Mouse (Mus musculus) MEL (cell line): ENCODE results near the gene Psmg3. TPM values are rescaled to one million over a fixed set of nuclear protein-coding genes. Genes with fewer than 3 reads are reported as not detected.
A peak's percentile ranks its signal among the peaks of the same experiment; 100 is the strongest.

ENCODE experiments used
- DNase-seq: peaks from one replicate; pipeline ENCODE4 v3.0.0; 2011; ENCODE audit warnings: low read depth, low spot score
- H3K27ac ChIP-seq: 2 replicates; pipeline ENCODE4 v1.5.1; 2012; ENCODE audit warnings: low read depth, mild to moderate bottlenecking, control low read depth, low read length, moderate library complexity; ENCODE audit not compliant: control insufficient read depth
- H3K27me3 ChIP-seq, 2 experiments: fragments of 150-350 bp in 1 of 2; sonication (generic) in 1 of 2; 2 replicates each; pipeline ENCODE4 v1.6.1; 2012; ENCODE audit warnings: low read length in 2 of 2, mild to moderate bottlenecking in 2 of 2, improper control_type of control experiment in 1 of 2, moderate library complexity in 1 of 2; ENCODE audit not compliant: insufficient read depth in 2 of 2, control insufficient read depth in 1 of 2
- H3K36me3 ChIP-seq, 2 experiments: 2 replicates each; pipeline ENCODE4 v1.6.1; 2012 to 2014; ENCODE audit warnings: low read length in 2 of 2, improper control_type of control experiment in 1 of 2, inconsistent platforms in 1 of 2, mild to moderate bottlenecking in 1 of 2; ENCODE audit not compliant: insufficient read depth in 2 of 2, control insufficient read depth in 1 of 2
- H3K4me1 ChIP-seq, 2 experiments: fragments of 150-350 bp in 1 of 2; sonication (generic) in 1 of 2; 2 replicates each; pipeline ENCODE4 v1.6.1; 2012; ENCODE audit warnings: low read length in 2 of 2, improper control_type of control experiment in 1 of 2, mild to moderate bottlenecking in 1 of 2; ENCODE audit not compliant: insufficient read depth in 2 of 2, control insufficient read depth in 1 of 2
- H3K4me3 ChIP-seq, 2 experiments: fragments of 150-350 bp in 1 of 2; sonication (generic) in 1 of 2; 2 replicates each; pipeline ENCODE4 v1.5.1; 2012; ENCODE audit warnings: low read depth in 2 of 2, low read length in 2 of 2, mild to moderate bottlenecking in 2 of 2, moderate library complexity in 2 of 2, control low read depth in 1 of 2, improper control_type of control experiment in 1 of 2; ENCODE audit not compliant: control insufficient read depth in 1 of 2, insufficient read depth in 1 of 2
- H3K79me2 ChIP-seq: 2 replicates; pipeline ENCODE4 v1.6.1; 2012; ENCODE audit warnings: mild to moderate bottlenecking, low read length, moderate library complexity; ENCODE audit not compliant: control insufficient read depth, poor library complexity, insufficient read depth
- H3K9ac ChIP-seq: 2 replicates; pipeline ENCODE4 v1.6.1; 2012; ENCODE audit warnings: low read depth, mild to moderate bottlenecking, control low read depth, low read length, moderate library complexity; ENCODE audit not compliant: control insufficient read depth, poor library complexity, severe bottlenecking
- H3K9me3 ChIP-seq: fragments of 150-350 bp; sonication (generic); replicated peaks from 2 replicates; pipeline ENCODE4 v1.6.1; 2012; ENCODE audit warnings: mild to moderate bottlenecking, low read length, improper control_type of control experiment, moderate library complexity; ENCODE audit not compliant: insufficient read depth
- CHD2 ChIP-seq: IDR thresholded peaks from 2 replicates; pipeline ENCODE4 v1.6.1; 2011; ENCODE audit warnings: low read length, improper control_type of control experiment
- CTCF ChIP-seq, 3 experiments: IDR thresholded peaks in 2 of 3; conservative IDR thresholded peaks in 1 of 3; 2 replicates each; pipeline ENCODE4 v1.5.1; 2011 to 2012; ENCODE audit warnings: low read length in 3 of 3, low read depth in 2 of 3, mild to moderate bottlenecking in 2 of 3, improper control_type of control experiment in 1 of 3, inconsistent platforms in 1 of 3, mixed read lengths in 1 of 3, moderate library complexity in 1 of 3; ENCODE audit not compliant: control insufficient read depth in 1 of 3, insufficient read depth in 1 of 3, poor library complexity in 1 of 3, severe bottlenecking in 1 of 3
- EP300 ChIP-seq, 2 experiments: IDR thresholded peaks; 2 replicates each; pipeline ENCODE4 v1.6.1; 2011; ENCODE audit warnings: improper control_type of control experiment in 2 of 2, low read length in 2 of 2, low read depth in 1 of 2, mild to moderate bottlenecking in 1 of 2
- ETS1 ChIP-seq: IDR thresholded peaks from 2 replicates; pipeline ENCODE4 v1.6.1; 2012; ENCODE audit warnings: low read depth, mild to moderate bottlenecking, inconsistent platforms, low read length, improper control_type of control experiment, moderate library complexity
- GATA1 ChIP-seq: IDR thresholded peaks from 2 replicates; pipeline ENCODE4 v1.6.1; 2011; ENCODE audit warnings: low read depth, low read length, improper control_type of control experiment
- HCFC1 ChIP-seq: IDR thresholded peaks from 2 replicates; pipeline ENCODE4 v1.6.1; 2012; ENCODE audit warnings: low read depth, mild to moderate bottlenecking, inconsistent platforms, low read length, improper control_type of control experiment, moderate library complexity
- KAT2A ChIP-seq: conservative IDR thresholded peaks from 2 replicates; pipeline ENCODE4 v1.6.1; 2012; ENCODE audit warnings: low read depth, low read length, improper control_type of control experiment, inconsistent platforms
- NRF1 ChIP-seq: IDR thresholded peaks from 2 replicates; pipeline ENCODE4 v1.6.1; 2014; ENCODE audit warnings: low read depth, mild to moderate bottlenecking, inconsistent platforms, low read length, improper control_type of control experiment, moderate library complexity; ENCODE audit not compliant: poor library complexity, insufficient read depth, severe bottlenecking
- POLR2AphosphoS2 ChIP-seq: IDR thresholded peaks from 2 replicates; pipeline ENCODE4 v1.6.1; 2011; ENCODE audit warnings: low read length, improper control_type of control experiment
- RAD21 ChIP-seq: IDR thresholded peaks from 2 replicates; pipeline ENCODE4 v1.6.1; 2011; ENCODE audit warnings: mild to moderate bottlenecking, low read depth, low read length, improper control_type of control experiment
- SMC3 ChIP-seq: IDR thresholded peaks from 2 replicates; pipeline ENCODE4 v1.6.1; 2011; ENCODE audit warnings: low read depth, low read length, improper control_type of control experiment
- TAL1 ChIP-seq: IDR thresholded peaks from 2 replicates; pipeline ENCODE4 v1.6.1; 2012; ENCODE audit warnings: mild to moderate bottlenecking, inconsistent platforms, low read length, moderate library complexity, mixed read lengths
- TCF12 ChIP-seq: IDR thresholded peaks from 2 replicates; pipeline ENCODE4 v1.6.1; 2014; ENCODE audit warnings: low read depth, mild to moderate bottlenecking, inconsistent platforms, low read length, improper control_type of control experiment, moderate library complexity
- UBTF ChIP-seq: IDR thresholded peaks from 2 replicates; pipeline ENCODE4 v1.6.1; 2012; ENCODE audit warnings: low read depth, mild to moderate bottlenecking, inconsistent platforms, low read length, improper control_type of control experiment, moderate library complexity, borderline replicate concordance; ENCODE audit not compliant: insufficient read depth
- USF2 ChIP-seq, 2 experiments: IDR thresholded peaks; 2 replicates each; pipeline ENCODE4 v1.6.1; 2011 to 2012; ENCODE audit warnings: improper control_type of control experiment in 2 of 2, low read length in 2 of 2, borderline replicate concordance in 1 of 2, inconsistent platforms in 1 of 2, low read depth in 1 of 2, mild to moderate bottlenecking in 1 of 2; ENCODE audit not compliant: insufficient read depth in 1 of 2
- ZC3H11A ChIP-seq: IDR thresholded peaks from 2 replicates; pipeline ENCODE4 v1.6.1; 2012; ENCODE audit warnings: low read depth, mild to moderate bottlenecking, inconsistent platforms, low read length, improper control_type of control experiment
- ZMIZ1 ChIP-seq: IDR thresholded peaks from 2 replicates; pipeline ENCODE4 v1.6.1; 2012; ENCODE audit warnings: low read depth, mild to moderate bottlenecking, inconsistent platforms, low read length, improper control_type of control experiment, moderate library complexity
- polyA plus RNA-seq, 2 experiments: library from polyadenylated mRNA; stranded (reverse) in 1 of 2; unstranded in 1 of 2; fragments of >175 nt in 1 of 2; fragments of >200 nt in 1 of 2; gene quantifications; 2 replicates each; pipeline versions ENCODE4 v1.2.1 to v1.2.4; 2012; ENCODE audit warnings: low replicate concordance in 2 of 2, low read depth in 1 of 2; ENCODE audit not compliant: insufficient read length in 2 of 2, insufficient read depth in 1 of 2, missing spikeins in 1 of 2
- total RNA-seq: library from RNA; depleted of rRNA; stranded (reverse); fragments of 300-350 nt; gene quantifications from 2 replicates; pipeline ENCODE4 v1.2.3, GENCODE M21; 2012

Psmg3 gene
- total and polyA plus RNA-seq, 3 experiments = 75.4 to 81.9 TPM; not detected in 1

- Histone ChIP-seq H3K79me2 (no peaks in the 10 kb centered on the region), H3K27me3 (no peaks in the 10 kb centered on the region), H3K4me3 (no peak overlapping the region), H3K4me1 (peaks cover 2 to 33% of the 10 kb centered on the region in 2 experiments; a peak in 3 of 4 replicates), H3K9ac (0 out of 2 replicates have a peak overlapping the region, but pooled peaks have one; percentile 6), H3K36me3 (peaks cover 0 to 14% of the 10 kb centered on the region in 2 experiments; a peak in 2 of 4 replicates), H3K9me3 (no peaks in the 10 kb centered on the region), H3K27ac (peak overlapping the region; percentile 38)
- TF ChIP-seq ETS1 = no peak
- TF ChIP-seq ZMIZ1 = no peak
- no peak for TF ChIP-seq KAT2A
- 0 out of 2 replicates have a peak, but pooled peaks have one; percentile 24 for TF ChIP-seq GATA1
- TF ChIP-seq POLR2AphosphoS2 = no peak
- TF ChIP-seq HCFC1 = no peak
- peak; percentile 24; the same call in 1 of the 2 replicates for TF ChIP-seq TAL1
- no peak for TF ChIP-seq UBTF
- no peak for TF ChIP-seq SMC3
- no peak for TF ChIP-seq CHD2
- TF ChIP-seq TCF12 = no peak
- TF ChIP-seq EP300 (IDR thresholded peaks at IDR 0.05; ENCODE audit: low read depth in 1 of 2, low read length in 2 of 2) = peak in 1 of 2 experiments; percentile 48; a peak in 2 of 4 replicates
- TF ChIP-seq USF2 (IDR thresholded peaks at IDR 0.05; ENCODE audit: borderline replicate concordance in 1 of 2, insufficient read depth in 1 of 2, low read depth in 1 of 2, low read length in 2 of 2) = no peak
- TF ChIP-seq RAD21 = no peak
- DNase-seq = peak; percentile 53
These were observed 8.6 kb downstream of the Psmg3 start for GRCm38 (mm10) chr5:139818056-139818455.

DNA sequence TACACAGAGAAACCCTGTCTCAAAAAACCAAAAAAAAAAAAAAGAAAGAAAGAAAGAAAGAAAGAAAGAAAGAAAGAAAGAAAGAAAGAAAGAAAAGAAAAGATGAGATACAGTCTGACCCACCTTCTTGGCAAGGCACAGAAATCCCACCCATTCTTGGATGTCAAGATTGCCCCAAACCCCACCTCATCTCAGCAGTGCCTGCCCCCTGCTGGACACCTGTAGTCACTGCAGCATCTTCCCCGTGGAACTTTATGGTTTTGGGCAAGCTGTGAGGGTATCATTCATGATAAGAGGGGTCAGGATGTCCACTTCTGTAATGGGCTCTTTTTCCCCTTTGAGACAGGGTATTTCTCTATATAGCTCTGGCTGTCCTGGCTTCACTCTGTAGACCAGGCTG lies 9.4 kb downstream of the Psmg3 start:
- TF ChIP-seq UBTF = no peak
- TF ChIP-seq NRF1 = no peak
- peak; percentile 74 to 89 (median 88) for TF ChIP-seq CTCF (IDR thresholded peaks at IDR 0.05 in 2 of 3, conservative IDR thresholded peaks at IDR 0.05 in 1 of 3; ENCODE audit: control insufficient read depth in 1 of 3, insufficient read depth in 1 of 3, low read depth in 2 of 3, low read length in 3 of 3, poor library complexity in 1 of 3, severe bottlenecking in 1 of 3)
- TF ChIP-seq CHD2 = no peak
- no peak for TF ChIP-seq ETS1
- peak; percentile 34 for TF ChIP-seq RAD21
- 0 out of 2 replicates have a peak, but pooled peaks have one; percentile 14 for TF ChIP-seq ZC3H11A
- TF ChIP-seq SMC3 = peak; percentile 54
- TF ChIP-seq, all 39 proteins: peak for 4
- Histone ChIP-seq H3K4me3 (no peak overlapping the region), H3K9me3 (no peaks in the 10 kb centered on the region), H3K36me3 (peaks cover 0 to 8% of the 10 kb centered on the region in 2 experiments; a peak in 2 of 4 replicates), H3K27me3 (no peaks in the 10 kb centered on the region), H3K9ac (no peak overlapping the region), H3K79me2 (no peaks in the 10 kb centered on the region), H3K27ac (no peak overlapping the region), H3K4me1 (peaks cover 2 to 26% of the 10 kb centered on the region in 2 experiments; a peak in 3 of 4 replicates)
- peak; percentile 42 for DNase-seq
